Mouse (Mus musculus): ENCODE measurements around the gene Iqcc. TPM values are rescaled to one million over a fixed set of nuclear protein-coding genes. Genes with fewer than 3 reads are reported as not detected.

The Iqcc gene
- polyA plus RNA-seq, 1 experiment from 2014 or later: 24.9 TPM

DNA sequence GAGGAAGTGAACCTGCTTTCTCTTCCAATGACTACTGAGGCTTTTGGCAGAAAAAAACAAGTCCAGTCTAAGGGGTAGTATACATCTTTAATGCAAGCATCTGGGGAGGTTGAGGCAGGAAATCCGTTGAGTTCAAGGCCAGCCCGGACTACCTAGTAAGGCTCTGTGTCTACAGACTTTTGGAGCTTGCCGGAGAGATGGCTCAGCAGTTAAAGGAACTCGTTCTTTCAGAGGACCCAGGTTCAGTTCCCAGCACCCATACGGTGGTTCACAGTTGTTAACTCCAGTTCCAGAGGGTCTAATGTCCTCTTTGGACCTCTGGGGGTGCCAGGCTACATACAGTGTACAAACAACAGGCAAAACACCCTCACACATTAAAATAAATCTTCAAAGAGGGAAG, 868 bp downstream of the Iqcc start:
- peak overlapping the region; percentile 65 for H3K4me3 ChIP-seq (replicated peaks)
- no peak overlapping the region for H3K27ac ChIP-seq
- 97% methylated on average over 5 of the region's 5 CpGs for WGBS
- ATAC-seq: no peak
- H3K4me2 ChIP-seq (replicated peaks): peak overlapping the region; percentile 70
- no peaks in the 10 kb centered on the region for H3K36me3 ChIP-seq
- H3K9ac ChIP-seq: peak overlapping the region; percentile 70
- peaks cover 21% of the 10 kb centered on the region for H3K4me1 ChIP-seq (replicated peaks)
- H3K9me3 ChIP-seq: no peaks in the 10 kb centered on the region
- H3K27me3 ChIP-seq (replicated peaks): no peaks in the 10 kb centered on the region

DNA sequence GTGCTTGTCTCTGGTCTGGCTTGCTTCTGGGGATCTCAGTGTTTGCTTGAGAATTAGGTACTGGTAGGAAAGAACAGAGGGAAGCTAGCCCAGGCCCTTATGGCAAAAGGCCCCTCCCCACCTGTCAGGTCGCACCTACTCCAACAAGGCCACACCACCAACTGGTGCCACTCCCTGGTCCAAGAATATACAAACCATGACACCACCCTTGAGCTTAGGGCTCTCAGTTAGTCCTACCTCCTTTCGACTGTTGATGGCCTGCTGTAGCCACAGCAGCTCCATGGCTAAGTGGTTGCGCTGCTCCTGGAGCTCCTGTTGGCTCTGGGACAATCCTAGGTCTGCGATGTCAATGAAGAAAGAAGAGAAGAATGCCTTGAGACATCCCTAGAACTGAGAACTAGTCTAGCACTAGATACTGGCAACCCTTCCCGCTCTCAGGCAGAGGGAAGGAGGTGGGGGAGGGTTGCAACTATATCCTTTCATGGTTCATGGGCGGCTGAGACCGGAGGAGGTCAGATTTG, 1.7 kb downstream of the Iqcc start:
- H3K4me1 ChIP-seq (replicated peaks): peaks cover 12% of the 10 kb centered on the region
- WGBS: 96% methylated on average over 7 of the region's 7 CpGs

GRCm38 (mm10) chr4:129616631-129617030, 2.3 kb downstream of the Iqcc start:
- Histone ChIP-seq H3K4me2 (replicated peaks) (no peak overlapping the region), H3K27me3 (replicated peaks) (no peaks in the 10 kb centered on the region), H3K4me3 (replicated peaks) (no peak overlapping the region), H3K4me1 (replicated peaks) (peaks cover 9% of the 10 kb centered on the region), H3K27ac (no peak overlapping the region), H3K9me3 (no peaks in the 10 kb centered on the region), H3K36me3 (no peaks in the 10 kb centered on the region), H3K9ac (no peak overlapping the region)
- ATAC-seq: no peak
- 91% methylated on average over 3 of the region's 3 CpGs for WGBS

More for the DNA sequence above, 1.7 kb downstream of the Iqcc start:
- Histone ChIP-seq H3K4me3 (replicated peaks) (no peak overlapping the region), H3K36me3 (no peaks in the 10 kb centered on the region), H3K9ac (no peak overlapping the region), H3K27ac (no peak overlapping the region), H3K27me3 (replicated peaks) (no peaks in the 10 kb centered on the region), H3K4me2 (replicated peaks) (no peak overlapping the region), H3K9me3 (no peaks in the 10 kb centered on the region)
- ATAC-seq: no peak

GRCm38 (mm10) chr4:129615801-129616290, 3.1 kb downstream of the Iqcc start:
- Histone ChIP-seq H3K4me1 (replicated peaks) (peaks cover 5% of the 10 kb centered on the region; the same call in 1 of the 2 replicates), H3K27ac (no peak overlapping the region), H3K36me3 (no peaks in the 10 kb centered on the region), H3K4me3 (replicated peaks) (no peak overlapping the region), H3K4me2 (replicated peaks) (no peak overlapping the region), H3K27me3 (replicated peaks) (no peaks in the 10 kb centered on the region), H3K9ac (no peak overlapping the region), H3K9me3 (no peaks in the 10 kb centered on the region)
- 83% methylated on average over 9 of the region's 9 CpGs for WGBS
- ATAC-seq: no peak

- H3K4me2 ChIP-seq (replicated peaks): no peak within 1 kb of the TSS
- WGBS: 77% methylated on average over 6 of the region's 6 CpGs
- ATAC-seq: no peak
- H3K4me1 ChIP-seq (replicated peaks): peaks cover 5% of the 10 kb centered on the region; the same call in 1 of the 2 replicates
- H3K27ac ChIP-seq: no peak within 1 kb of the TSS
- no peak within 1 kb of the TSS for H3K4me3 ChIP-seq (replicated peaks)
- H3K36me3 ChIP-seq: no peaks in the 10 kb centered on the region
- no peaks in the 10 kb centered on the region for H3K27me3 ChIP-seq (replicated peaks)
- no peak within 1 kb of the TSS for H3K9ac ChIP-seq
- no peaks in the 10 kb centered on the region for H3K9me3 ChIP-seq
These were observed 4.8 kb downstream of the Iqcc start, which contains the start of gene Dcdc2b for GRCm38 (mm10) chr4:129614093-129614492. Gene Dcdc2b (minus strand): TSS chr4:129614257.

- Histone ChIP-seq H3K9ac (no peak overlapping the region), H3K4me2 (replicated peaks) (no peak overlapping the region), H3K4me3 (replicated peaks) (no peak overlapping the region), H3K9me3 (no peaks in the 10 kb centered on the region), H3K27ac (no peak overlapping the region), H3K36me3 (peaks cover 7% of the 10 kb centered on the region; the same call in 1 of the 2 replicates), H3K27me3 (replicated peaks) (no peaks in the 10 kb centered on the region), H3K4me1 (replicated peaks) (no peaks in the 10 kb centered on the region)
- 49% methylated on average over 3 of the region's 4 CpGs for WGBS
- no peak for ATAC-seq
These were observed 8.4 kb downstream of the Iqcc start for GRCm38 (mm10) chr4:129610472-129610871.

DNA sequence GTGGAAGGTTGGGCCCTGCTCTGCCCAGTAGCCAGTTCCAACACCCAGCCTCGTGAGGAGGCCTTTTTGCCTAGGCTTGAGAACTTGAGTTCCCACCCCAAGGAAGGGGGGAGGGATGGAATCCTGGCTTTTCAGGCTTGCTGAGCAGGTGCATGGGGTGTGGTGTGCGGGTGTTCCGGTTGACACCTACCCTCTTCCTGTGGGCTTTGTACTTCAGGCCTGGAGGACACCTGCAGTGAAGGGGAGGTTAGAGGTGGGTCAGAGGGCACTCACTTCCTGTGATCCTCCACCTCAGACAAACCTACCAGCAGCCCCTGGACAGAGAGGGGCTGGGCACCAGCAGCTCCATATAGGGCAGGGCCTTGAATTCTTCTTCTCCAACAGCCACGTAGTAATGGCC, 8.9 kb downstream of the Iqcc start:
- Histone ChIP-seq H3K4me3 (replicated peaks) (no peak overlapping the region), H3K9me3 (no peaks in the 10 kb centered on the region), H3K27me3 (replicated peaks) (no peaks in the 10 kb centered on the region), H3K4me2 (replicated peaks) (no peak overlapping the region), H3K4me1 (replicated peaks) (no peaks in the 10 kb centered on the region), H3K9ac (no peak overlapping the region), H3K36me3 (peaks cover 7% of the 10 kb centered on the region; the same call in 1 of the 2 replicates), H3K27ac (no peak overlapping the region)
- ATAC-seq: no peak
- WGBS: 74% methylated on average over 4 of the region's 4 CpGs

- Histone ChIP-seq H3K27me3 (replicated peaks) (no peaks in the 10 kb centered on the region), H3K36me3 (peaks cover 7% of the 10 kb centered on the region), H3K9me3 (no peaks in the 10 kb centered on the region), H3K4me1 (replicated peaks) (no peaks in the 10 kb centered on the region), H3K4me3 (replicated peaks) (no peak overlapping the region), H3K4me2 (replicated peaks) (no peak overlapping the region), H3K27ac (no peak overlapping the region), H3K9ac (no peak overlapping the region)
- 82% methylated on average over 12 of the region's 12 CpGs for WGBS
- no peak; the same call in 1 of the 2 replicates for ATAC-seq
These were observed 9.7 kb downstream of the Iqcc start for GRCm38 (mm10) chr4:129609139-129609631.

- H3K4me2 ChIP-seq (replicated peaks): no peak overlapping the region
- H3K27me3 ChIP-seq (replicated peaks): no peaks in the 10 kb centered on the region
- H3K9ac ChIP-seq: no peak overlapping the region
- no peak overlapping the region for H3K4me3 ChIP-seq (replicated peaks)
- no peaks in the 10 kb centered on the region for H3K4me1 ChIP-seq (replicated peaks)
- ATAC-seq: peak; percentile 92
- no peaks in the 10 kb centered on the region for H3K9me3 ChIP-seq
- H3K36me3 ChIP-seq: peaks cover 7% of the 10 kb centered on the region
- 34% methylated on average over 7 of the region's 7 CpGs for WGBS
- H3K27ac ChIP-seq: no peak overlapping the region; the same call in 1 of the 2 replicates
These were observed 10.4 kb downstream of the Iqcc start for GRCm38 (mm10) chr4:129608426-129609025.

GRCm38 (mm10) chr4:129600233-129601158, 18.4 kb downstream of the Iqcc start, which contains the start of the genes Eif3i and Tmem234:
Gene Eif3i (minus strand): TSS chr4:129600648.
Gene Tmem234 (plus strand): TSS chr4:129600668.
- ATAC-seq: peak; percentile 95
- WGBS: under 1% methylated on average over 74 of the region's 74 CpGs

DNA sequence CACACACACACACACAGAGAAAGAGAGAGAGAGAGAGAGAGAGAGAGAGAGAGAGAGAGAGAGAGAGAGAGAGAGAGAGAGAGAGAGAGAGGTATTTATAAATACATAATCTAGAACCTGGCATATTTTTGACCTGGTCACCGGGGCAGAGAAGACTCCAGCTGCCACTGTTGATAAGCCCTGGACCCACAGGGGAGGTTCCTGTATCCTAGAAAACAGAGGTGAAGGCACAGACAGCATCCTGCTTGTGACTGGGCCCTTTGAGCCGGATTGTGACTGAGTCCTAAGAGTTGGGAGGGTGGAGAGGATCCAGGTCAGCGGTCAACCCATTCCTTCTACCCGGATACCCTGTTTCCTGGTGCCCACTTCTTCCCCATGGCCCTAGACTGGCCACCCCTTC, 30.0 kb downstream of the Iqcc start:
- Histone ChIP-seq H3K4me3 (replicated peaks) (no peak overlapping the region), H3K9ac (no peak overlapping the region), H3K9me3 (no peaks in the 10 kb centered on the region), H3K27me3 (replicated peaks) (no peaks in the 10 kb centered on the region), H3K36me3 (peaks cover 23% of the 10 kb centered on the region), H3K4me1 (replicated peaks) (peaks cover 5% of the 10 kb centered on the region; the same call in 1 of the 2 replicates), H3K27ac (no peak overlapping the region), H3K4me2 (replicated peaks) (no peak overlapping the region)
- 60% methylated on average over 4 of the region's 4 CpGs for WGBS
- no peak for ATAC-seq

More at GRCm38 (mm10) chr4:129600233-129601158, 18.4 kb downstream of the Iqcc start, which contains the start of the genes Eif3i and Tmem234:
- peak within 1 kb of the TSS; percentile 78 for H3K27ac ChIP-seq
- H3K36me3 ChIP-seq: peaks cover 9% of the 10 kb centered on the region
- no peaks in the 10 kb centered on the region for H3K27me3 ChIP-seq (replicated peaks)
- H3K9ac ChIP-seq: peak within 1 kb of the TSS; percentile 90
- no peaks in the 10 kb centered on the region for H3K9me3 ChIP-seq
- H3K4me2 ChIP-seq (replicated peaks): peak within 1 kb of the TSS; percentile 72
- peaks cover 23% of the 10 kb centered on the region for H3K4me1 ChIP-seq (replicated peaks)
- H3K4me3 ChIP-seq (replicated peaks): peak within 1 kb of the TSS; percentile 89

- H3K4me1 ChIP-seq (replicated peaks): peaks cover 5% of the 10 kb centered on the region; the same call in 1 of the 2 replicates
- H3K27me3 ChIP-seq (replicated peaks): no peaks in the 10 kb centered on the region
- no peak overlapping the region for H3K4me3 ChIP-seq (replicated peaks)
- peaks cover 8% of the 10 kb centered on the region for H3K36me3 ChIP-seq
- no peak overlapping the region for H3K27ac ChIP-seq
- ATAC-seq: no peak
- no peak overlapping the region for H3K4me2 ChIP-seq (replicated peaks)
- H3K9ac ChIP-seq: no peak overlapping the region
- H3K9me3 ChIP-seq: no peaks in the 10 kb centered on the region
- 48% methylated on average over 1 of the region's 1 CpGs for WGBS
These were observed 32.0 kb downstream of the Iqcc start for GRCm38 (mm10) chr4:129586943-129587342.

Measured in intestine, embryonic 15.5 days (tissue).